Mouse (Mus musculus): ENCODE results near the gene Ddx17. TPM values are rescaled to one million over a fixed set of nuclear protein-coding genes. Genes with fewer than 3 reads are reported as not detected.

Ddx17 gene
- total and polyA plus RNA-seq, 3 experiments = 79.8 to 114 (median 93.0) TPM

DNA sequence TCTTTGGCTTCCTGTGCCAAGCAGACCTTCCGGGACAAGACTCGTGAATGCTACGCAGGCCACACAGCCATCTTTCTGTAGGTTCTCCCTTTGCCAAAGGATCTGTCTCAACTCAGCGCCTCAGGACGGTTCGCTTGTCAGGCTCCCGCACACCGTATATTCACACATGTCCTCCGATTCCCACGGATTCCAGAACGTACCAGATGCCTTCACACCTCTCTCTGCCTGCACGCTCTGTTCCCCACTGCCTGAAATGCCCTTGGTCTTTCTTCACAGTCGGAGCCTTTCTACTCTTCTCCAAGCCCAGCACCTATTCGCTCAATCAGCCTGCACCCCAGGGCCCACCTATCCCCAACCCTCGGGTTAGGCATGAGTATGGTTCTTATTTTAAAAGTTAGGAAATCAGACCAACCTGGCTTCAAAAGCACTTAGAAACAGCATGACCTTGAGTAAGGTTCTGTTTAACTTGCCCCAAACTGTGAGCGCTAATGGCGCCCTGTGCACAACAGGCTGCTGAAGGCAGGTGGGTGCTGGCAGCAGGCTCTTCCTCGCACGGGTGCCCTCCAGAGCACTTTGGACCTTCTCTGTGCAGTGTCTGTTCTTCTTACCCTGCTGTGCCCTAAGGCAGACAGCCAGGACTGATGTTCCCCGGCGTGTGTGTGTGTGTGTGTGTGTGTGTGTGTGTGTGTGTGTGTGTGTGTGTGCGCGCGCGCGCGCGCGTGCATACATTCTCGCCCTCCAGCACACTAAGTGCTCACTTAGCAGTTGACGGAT lies 39.3 kb downstream of the Ddx17 start:
- DNase-seq (ENCODE audit: extremely low read depth) = no peak
- no peak overlapping the region for H3K9ac ChIP-seq (ENCODE audit: insufficient read depth, low read depth)
- TF ChIP-seq POLR2AphosphoS2 (IDR thresholded peaks at IDR 0.05; ENCODE audit: low read depth, low read length) (no peak), HCFC1 (IDR thresholded peaks at IDR 0.05; ENCODE audit: low read depth, low read length) (no peak), USF2 (conservative IDR thresholded peaks at IDR 0.05; ENCODE audit: low read depth, low read length) (no peak), UBTF (IDR thresholded peaks at IDR 0.05; ENCODE audit: low read depth, low read length) (no peak), MEF2A (IDR thresholded peaks at IDR 0.05; ENCODE audit: borderline replicate concordance, low read depth, low read length) (no peak), SMC3 (IDR thresholded peaks at IDR 0.05; ENCODE audit: low read depth, low read length) (no peak), JUND (conservative IDR thresholded peaks at IDR 0.05; ENCODE audit: low read depth, low read length) (no peak), ZKSCAN1 (IDR thresholded peaks at IDR 0.05; ENCODE audit: borderline replicate concordance, low read depth, low read length) (no peak), BHLHE40 (IDR thresholded peaks at IDR 0.05; ENCODE audit: low read depth, low read length) (no peak), GABPA (IDR thresholded peaks at IDR 0.05; ENCODE audit: insufficient replicate concordance, low read depth, low read length) (no peak), MAX (IDR thresholded peaks at IDR 0.05; ENCODE audit: low read length) (no peak), RAD21 (IDR thresholded peaks at IDR 0.05; ENCODE audit: low read depth, low read length) (no peak), ZMIZ1 (IDR thresholded peaks at IDR 0.05; ENCODE audit: low read depth, low read length) (no peak), CTCF (conservative IDR thresholded peaks at IDR 0.05 in 1 of 2, IDR thresholded peaks at IDR 0.05 in 1 of 2; ENCODE audit: low read depth in 2 of 2, low read length in 2 of 2) (no peak), CHD1 (IDR thresholded peaks at IDR 0.05; ENCODE audit: low read depth, low read length) (no peak), ZNF384 (IDR thresholded peaks at IDR 0.05; ENCODE audit: low read depth, low read length) (no peak), KAT2A (IDR thresholded peaks at IDR 0.05; ENCODE audit: insufficient replicate concordance, low read length) (no peak)
- H3K4me3 ChIP-seq (replicated peaks in 1 of 3; ENCODE audit: low read depth in 2 of 3, low read length in 2 of 3, poor library complexity in 1 of 3) = no peak overlapping the region
- peaks cover 2% of the 10 kb centered on the region for H3K9me3 ChIP-seq (replicated peaks; ENCODE audit: low read length)
- in situ Hi-C loops (cut with MboI; ENCODE audit: low pct_ligation_motif_present, low pct_unique_long_range_greater_than_20kb, low sequenced_read_pairs) = no loop called here
- H3K4me2 ChIP-seq (ENCODE audit: insufficient read depth, low read depth, poor library complexity, severe bottlenecking) = no peak overlapping the region
- no peak overlapping the region for H3K27ac ChIP-seq (ENCODE audit: insufficient read depth, low read depth)
- no peaks in the 10 kb centered on the region for H3K36me3 ChIP-seq (replicated peaks in 1 of 2; ENCODE audit: control insufficient read depth in 1 of 2, insufficient read depth in 1 of 2, low read length in 1 of 2)
- dilution Hi-C loops (cut with MboI; ENCODE audit: extremely low pct_ligation_motif_present, extremely low pct_unique_long_range_greater_than_20kb, low sequenced_read_pairs) = no loop called here
- H3K27me3 ChIP-seq (replicated peaks) = peaks cover 85% of the 10 kb centered on the region
- no peaks in the 10 kb centered on the region for H3K79me2 ChIP-seq (replicated peaks; ENCODE audit: control insufficient read depth, extremely low read depth, insufficient read depth, poor library complexity, severe bottlenecking)
- H3K4me1 ChIP-seq (ENCODE audit: control insufficient read depth in 1 of 2, insufficient read depth in 2 of 2) = no peaks in the 10 kb centered on the region

- H3K4me2 ChIP-seq (ENCODE audit: insufficient read depth, low read depth, poor library complexity, severe bottlenecking) = no peak overlapping the region
- H3K9me3 ChIP-seq (replicated peaks; ENCODE audit: low read length) = peaks cover 2% of the 10 kb centered on the region
- DNase-seq (ENCODE audit: extremely low read depth) = no peak
- TF ChIP-seq JUND (conservative IDR thresholded peaks at IDR 0.05; ENCODE audit: low read depth, low read length) (no peak), EP300 (IDR thresholded peaks at IDR 0.05; ENCODE audit: low read length) (no peak), IRF4 (IDR thresholded peaks at IDR 0.05; ENCODE audit: low read depth, low read length) (no peak), MAFK (IDR thresholded peaks at IDR 0.05; ENCODE audit: insufficient replicate concordance, low read length) (no peak)
- H3K79me2 ChIP-seq (replicated peaks; ENCODE audit: control insufficient read depth, extremely low read depth, insufficient read depth, poor library complexity, severe bottlenecking) = no peaks in the 10 kb centered on the region
- no peak overlapping the region for H3K4me3 ChIP-seq (replicated peaks in 1 of 3; ENCODE audit: low read depth in 2 of 3, low read length in 2 of 3, poor library complexity in 1 of 3)
- in situ Hi-C loops (cut with MboI; ENCODE audit: low pct_ligation_motif_present, low pct_unique_long_range_greater_than_20kb, low sequenced_read_pairs) = no loop called here
- H3K27me3 ChIP-seq (replicated peaks) = peaks cover 85% of the 10 kb centered on the region
- H3K4me1 ChIP-seq (ENCODE audit: control insufficient read depth in 1 of 2, insufficient read depth in 2 of 2) = no peaks in the 10 kb centered on the region
- dilution Hi-C loops (cut with MboI; ENCODE audit: extremely low pct_ligation_motif_present, extremely low pct_unique_long_range_greater_than_20kb, low sequenced_read_pairs) = no loop called here
- H3K9ac ChIP-seq (ENCODE audit: insufficient read depth, low read depth) = no peak overlapping the region
- no peaks in the 10 kb centered on the region for H3K36me3 ChIP-seq (replicated peaks in 1 of 2; ENCODE audit: control insufficient read depth in 1 of 2, insufficient read depth in 1 of 2, low read length in 1 of 2)
- no peak overlapping the region for H3K27ac ChIP-seq (ENCODE audit: insufficient read depth, low read depth)
Observed at GRCm38 (mm10) chr15:79506460-79506859, 40.1 kb downstream of the Ddx17 start.

Data from CH12.LX (cell line).